Mouse (Mus musculus): Measurements from ENCODE around the gene Gm12184.

- TF ChIP-seq CTCF (IDR thresholded peaks at IDR 0.05; ENCODE audit: extremely low read depth, insufficient read length, insufficient replicate concordance, low read depth, low read length) (no peak), POLR2A (IDR thresholded peaks at IDR 0.05; ENCODE audit: low read depth, low read length) (no peak)
Measured at GRCm38 (mm10) chr11:48804922-48805321, 21.5 kb downstream of the Gm12184 start.

Measured in small intestine, adult 2 months (tissue).